Mouse (Mus musculus) granulocyte monocyte progenitor cell, adult 5-6 weeks (primary cell): ENCODE results near the gene Smg1. TPM values are rescaled to one million over a fixed set of nuclear protein-coding genes. Genes with fewer than 3 reads are reported as not detected.

Experiments used
- ATAC-seq: replicated peaks from 2 replicates; pipeline ENCODE4 v1.8.0; 2016; ENCODE audit warnings: mild to moderate bottlenecking, moderate TSS enrichment, inconsistent platforms; ENCODE audit not compliant: poor library complexity, severe bottlenecking
- total RNA-seq, 2 experiments: library from RNA; stranded (forward) in 1 of 2; stranded (reverse) in 1 of 2; fragments of 200-712, 200-1000 nt in 1 of 2; fragments of >200 nt in 1 of 2; fragmentation: Nextera tagmentation in 1 of 2; gene quantifications; 2 replicates each; pipeline ENCODE4 v1.2.3; 2014 to 2017

Gene Smg1
- 64.7 and 70.6 TPM in 2 replicates for total RNA-seq (2014; fragmentation: Nextera tagmentation)
- total RNA-seq (2017) = 37.3 and 48.2 TPM in 2 replicates

DNA sequence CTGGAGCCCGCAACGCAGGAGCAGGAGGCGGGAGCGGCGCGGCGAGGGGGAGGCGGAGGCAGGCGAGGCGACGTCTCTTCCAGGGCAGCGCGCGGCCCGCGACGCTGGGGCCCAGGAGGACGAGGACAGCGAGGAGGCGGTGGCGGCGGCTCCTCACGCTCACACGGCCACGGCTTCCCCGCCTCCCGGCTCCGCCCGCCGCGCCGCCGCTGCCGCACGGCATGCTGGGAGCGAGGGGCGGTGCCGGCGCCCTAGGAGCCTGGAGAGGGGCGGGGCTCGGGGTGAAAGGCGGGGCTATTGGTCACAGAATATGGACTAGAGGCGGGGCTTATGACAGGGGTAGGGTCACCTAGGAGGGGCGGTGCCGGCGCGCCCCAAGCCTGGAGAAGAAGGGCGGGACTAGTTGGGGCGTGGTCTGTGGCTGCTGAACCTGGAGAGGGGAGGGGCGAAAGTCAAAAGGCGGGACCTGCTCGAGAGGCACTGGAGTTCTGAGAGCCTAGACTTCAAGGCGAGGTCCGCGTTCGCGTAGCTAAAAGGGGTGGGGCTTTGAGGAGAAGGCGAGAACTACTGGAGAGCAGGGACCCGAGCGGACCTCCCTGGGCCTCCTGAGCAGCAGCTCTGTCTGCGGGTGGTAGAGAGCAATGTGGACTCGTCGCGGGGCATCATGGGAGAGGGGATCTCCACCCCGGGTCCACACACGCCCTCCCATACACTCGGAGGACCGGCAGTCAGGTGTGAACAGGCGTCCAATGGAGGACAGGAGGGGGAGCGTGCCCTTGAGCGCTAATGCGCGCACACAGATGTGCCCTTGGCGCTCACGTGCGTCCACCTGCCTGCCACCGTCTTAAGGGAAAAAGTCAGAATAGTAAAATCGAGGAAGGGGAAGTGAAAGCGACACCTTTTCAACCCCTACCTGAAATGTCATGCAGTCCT, at the start of gene Smg1:
Gene Smg1, minus strand, starts transcription at position 218 of the 933 bp plus-strand sequence.
- peak; percentile 84 for ATAC-seq

- ATAC-seq = peak; percentile 73
Measured at GRCm38 (mm10) chr7:118283186-118283585, 39.7 kb upstream of the Smg1 start.

DNA sequence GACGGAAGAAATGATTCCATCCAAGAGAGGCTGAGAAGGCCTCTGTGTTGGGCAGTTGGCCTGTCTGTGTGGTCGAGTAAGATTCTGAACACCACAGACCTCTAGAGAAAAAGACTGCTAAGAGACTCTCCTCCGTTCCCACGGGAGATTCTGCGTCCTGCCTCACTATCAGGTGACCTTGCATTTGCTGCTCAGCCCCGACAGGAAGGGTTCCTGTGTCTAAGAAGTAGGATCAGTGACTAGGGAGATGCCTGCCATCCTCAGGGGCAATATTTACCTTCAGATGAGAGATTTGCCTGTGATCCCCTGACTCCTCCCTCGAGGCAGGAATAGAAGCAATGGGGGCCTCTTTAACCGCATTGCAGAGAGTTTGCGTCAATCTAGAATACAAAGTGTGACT, 39.1 kb upstream of the Smg1 start:
- ATAC-seq = no peak

- peak; percentile 53 for ATAC-seq
Measured at GRCm38 (mm10) chr7:118279521-118279920, 36.1 kb upstream of the Smg1 start.

DNA sequence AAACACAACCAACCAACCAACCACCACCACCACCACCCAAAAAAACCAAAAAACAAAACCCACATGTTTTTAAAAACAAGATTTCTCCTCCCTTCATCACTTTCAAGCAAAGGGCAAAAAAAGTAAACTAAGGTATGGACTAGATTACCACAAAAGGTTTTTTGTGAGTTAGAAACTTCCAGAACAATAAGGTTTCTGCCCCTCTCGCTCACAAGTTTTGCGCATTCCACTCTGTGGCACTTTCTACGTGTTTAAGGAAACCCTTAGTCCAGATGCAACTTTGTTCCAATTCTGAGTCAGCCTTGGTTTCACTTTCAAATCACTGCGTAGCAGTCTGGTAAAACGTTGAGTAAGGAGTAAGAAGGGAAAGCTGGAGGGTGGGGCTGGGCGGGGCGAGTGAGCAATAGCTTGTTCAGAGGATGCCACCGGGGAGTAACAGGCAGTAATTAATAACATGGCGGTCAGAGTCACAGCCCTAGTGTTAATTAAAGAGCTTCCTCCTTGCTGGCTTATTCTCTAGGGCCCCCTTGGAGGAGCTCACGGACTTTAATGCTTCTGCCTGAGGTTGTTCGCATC, 34.0 kb upstream of the Smg1 start:
- ATAC-seq = peak; percentile 78

DNA sequence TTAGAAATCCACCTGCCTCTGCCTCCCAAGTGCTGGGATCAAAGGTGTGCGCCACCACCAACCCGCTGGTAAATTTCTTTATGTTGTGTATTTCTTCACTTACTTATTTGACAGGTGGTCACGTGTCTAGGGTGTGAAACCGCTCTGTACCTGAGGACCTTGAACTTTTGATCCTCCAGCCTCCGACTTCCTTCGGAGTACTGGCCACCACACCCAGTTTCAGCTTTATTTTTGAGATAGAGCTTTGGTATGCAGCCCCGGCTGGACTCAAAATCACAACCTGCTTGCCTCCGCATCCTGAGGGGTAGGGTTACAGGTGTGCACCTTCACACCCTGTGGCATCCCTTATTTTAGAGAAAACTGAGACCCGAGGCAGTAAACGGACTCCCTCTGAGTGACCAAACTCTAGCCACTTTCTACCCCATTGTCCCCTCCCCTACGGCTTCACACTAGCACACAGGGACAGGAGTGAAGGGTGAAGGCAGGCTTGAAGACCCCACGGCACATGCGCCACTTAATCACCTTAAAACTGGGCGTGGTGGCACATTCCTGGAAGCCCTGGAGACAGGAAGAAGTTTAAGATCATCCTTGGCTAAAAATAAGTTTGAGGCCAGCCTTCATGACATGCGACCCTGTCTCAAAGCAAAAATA, 33.3 kb upstream of the Smg1 start:
- ATAC-seq = no peak

DNA sequence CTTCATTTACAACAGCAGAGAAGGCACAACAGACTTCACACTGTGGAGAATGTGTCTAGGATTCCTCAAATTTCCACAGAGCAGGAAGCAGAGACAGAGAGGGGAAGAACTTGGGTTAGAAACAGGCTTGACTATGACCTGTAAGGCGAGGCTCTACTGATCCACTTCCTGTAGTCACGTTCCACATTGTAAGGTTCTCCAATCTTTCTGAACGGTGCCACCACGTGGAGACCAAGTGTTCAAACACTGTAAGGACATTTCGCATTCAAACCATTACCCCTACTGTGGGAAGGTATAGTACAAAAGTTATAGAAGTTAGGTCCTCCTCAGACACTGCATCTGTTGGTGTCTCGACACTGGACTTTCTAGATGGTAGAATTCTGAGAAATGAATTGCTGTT, 31.8 kb upstream of the Smg1 start:
- ATAC-seq = peak; percentile 55

GRCm38 (mm10) chr7:118274851-118275250, 31.4 kb upstream of the Smg1 start:
- ATAC-seq = no peak

DNA sequence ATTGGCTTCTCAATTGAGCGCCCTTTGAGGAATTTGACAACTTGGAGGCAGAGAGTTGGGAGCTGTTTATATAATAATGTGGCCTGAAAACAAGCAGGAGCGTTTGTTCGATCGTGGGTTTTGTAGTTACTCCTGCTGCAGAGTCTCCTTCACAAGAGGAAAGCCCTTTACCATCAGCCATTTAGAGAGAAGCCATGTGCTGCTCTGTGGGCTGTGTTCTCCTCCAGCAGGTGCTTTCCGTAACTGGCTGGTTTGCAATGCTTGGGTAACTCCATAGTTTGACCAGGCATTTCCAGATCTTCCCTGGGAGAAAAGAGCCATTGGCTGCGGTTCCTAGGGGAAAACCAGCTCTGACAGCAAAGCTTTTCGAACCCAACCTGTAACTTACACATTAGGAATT, 30.7 kb upstream of the Smg1 start:
- no peak for ATAC-seq

GRCm38 (mm10) chr7:118266099-118266498, 22.6 kb upstream of the Smg1 start:
- ATAC-seq = no peak

DNA sequence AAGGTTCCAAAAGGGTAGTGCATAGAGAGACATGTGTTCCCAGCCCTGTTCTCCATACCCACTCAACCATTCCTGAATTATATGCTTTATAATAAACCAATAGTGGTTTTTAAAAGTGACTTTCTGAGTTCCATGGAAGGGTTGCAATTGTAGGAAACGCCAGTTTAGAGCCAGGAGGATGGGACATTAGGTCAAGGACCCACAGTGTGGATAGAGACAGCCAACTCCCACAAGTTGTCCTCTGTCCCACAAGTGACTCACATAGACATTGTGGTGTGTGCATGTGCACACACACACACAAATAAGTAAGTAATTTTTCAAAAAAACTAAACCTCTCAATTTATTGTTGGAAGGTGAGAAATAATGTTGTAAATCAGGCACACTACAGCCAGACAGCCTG, 20.1 kb upstream of the Smg1 start:
- no peak for ATAC-seq

DNA sequence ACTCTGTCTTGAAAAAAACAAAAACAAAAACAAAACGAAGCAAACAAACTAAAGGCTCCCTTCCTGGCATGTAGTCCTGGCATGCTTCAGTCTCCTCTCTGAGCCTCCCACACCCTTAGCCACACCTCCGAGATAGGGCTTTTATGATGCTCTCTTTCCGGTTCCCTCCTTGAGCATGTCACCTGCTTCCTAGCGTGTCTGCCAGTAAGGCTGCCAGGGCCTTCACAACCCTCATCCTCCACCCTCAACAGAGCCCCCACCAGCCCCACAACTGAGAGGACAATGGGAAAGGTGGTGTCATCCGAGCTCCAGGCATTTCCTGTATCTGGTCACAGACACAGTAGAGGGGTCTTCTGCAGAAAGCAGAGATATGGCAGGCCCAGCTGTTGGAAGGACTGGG, 18.9 kb upstream of the Smg1 start:
- ATAC-seq = no peak

GRCm38 (mm10) chr7:118259676-118260305, 16.3 kb upstream of the Smg1 start:
- no peak for ATAC-seq

DNA sequence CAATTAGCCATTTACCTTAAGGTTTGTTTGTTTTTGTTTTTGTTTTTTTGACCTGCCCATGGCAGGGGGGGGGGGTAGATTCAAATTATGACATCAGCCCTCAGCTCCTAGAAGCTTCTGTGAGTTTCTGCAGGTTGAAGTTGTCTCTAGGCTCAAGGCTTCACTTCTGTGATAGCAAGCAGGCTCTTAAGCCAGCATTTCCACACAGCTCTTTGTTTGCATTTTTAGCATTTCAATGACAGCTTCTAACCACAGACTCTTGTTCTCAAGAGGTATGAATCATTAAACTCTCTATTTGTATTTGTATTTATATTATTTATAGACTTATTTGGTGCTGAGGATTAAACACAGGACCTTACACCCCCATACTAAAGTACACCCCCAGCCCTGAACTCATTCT, 15.0 kb upstream of the Smg1 start:
- no peak for ATAC-seq

- ATAC-seq = no peak
Measured at GRCm38 (mm10) chr7:118256740-118257139, 13.3 kb upstream of the Smg1 start.

- 0 out of 2 replicates have a peak, but pooled peaks have one; percentile 7 for ATAC-seq
Measured at GRCm38 (mm10) chr7:118254460-118254859, 11.0 kb upstream of the Smg1 start.

DNA sequence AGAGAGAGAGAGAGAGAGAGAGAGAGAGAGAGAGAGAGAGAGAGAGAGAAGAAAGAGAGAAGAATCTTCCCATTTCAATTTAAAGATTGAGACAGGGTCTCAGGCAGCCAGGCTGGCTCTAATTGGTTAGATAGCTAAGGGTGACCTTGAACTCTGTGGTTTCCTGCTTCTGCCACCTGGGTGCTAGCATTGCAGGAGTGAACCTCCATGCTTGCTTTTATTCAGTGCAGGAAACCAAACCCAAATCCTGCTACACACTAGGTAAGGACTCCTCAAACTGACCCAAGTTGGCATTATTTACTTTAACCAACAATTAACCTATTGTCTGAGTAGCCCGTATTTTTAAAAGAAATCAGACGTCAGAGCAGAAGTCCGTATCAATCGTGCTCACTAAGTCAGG, 10.5 kb upstream of the Smg1 start:
- ATAC-seq = no peak

DNA sequence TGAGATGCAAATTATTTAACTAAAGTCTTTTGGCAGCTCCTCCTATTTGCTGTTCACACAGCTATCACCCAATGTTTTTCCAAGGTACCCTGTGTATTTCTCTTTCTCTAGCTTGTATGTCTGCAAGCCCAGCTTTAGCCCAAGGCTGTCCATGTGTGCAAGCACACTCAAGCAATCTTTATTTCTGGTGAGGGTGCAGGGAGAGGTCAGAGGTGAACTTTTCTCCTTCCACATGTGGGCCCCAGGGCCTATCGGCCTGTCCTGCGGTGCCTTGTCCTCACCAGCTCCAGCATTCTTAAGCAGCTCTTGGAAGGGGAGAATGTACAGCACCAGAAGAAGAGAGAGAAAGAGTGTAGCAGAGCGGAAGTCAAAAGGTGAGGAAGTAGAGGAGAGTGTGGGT, 9.5 kb upstream of the Smg1 start:
- ATAC-seq = no peak

DNA sequence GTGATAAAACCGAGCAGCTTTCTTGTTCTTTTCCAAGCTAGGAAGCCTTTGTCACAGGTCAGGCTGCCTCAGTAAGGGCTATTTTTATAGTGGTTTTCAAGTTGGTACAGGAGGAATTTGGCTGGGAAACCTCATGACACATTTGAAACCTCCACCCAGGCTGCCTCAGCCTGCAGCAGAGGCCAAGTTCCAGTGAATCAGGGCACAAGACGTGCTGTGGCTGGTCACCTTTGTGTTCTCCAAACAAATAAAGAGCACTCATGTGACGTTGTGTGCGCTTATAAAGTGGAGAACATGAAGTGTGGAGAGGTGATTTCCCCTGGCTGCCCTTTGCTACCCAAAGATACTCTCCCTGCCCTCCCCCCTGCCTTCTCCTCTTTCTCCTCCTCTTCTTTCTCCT, 8.9 kb upstream of the Smg1 start:
- ATAC-seq = no peak

GRCm38 (mm10) chr7:118251392-118252170, 8.1 kb upstream of the Smg1 start:
- ATAC-seq = no peak
